Mouse (Mus musculus) liver, embryonic 14.5 days (tissue): ENCODE measurements at regions not wholly inside any gene's neighbourhood (a gene's known extent, or its start where the extent isn't known, plus 50 kb on each side); places are given as distances from the start of the nearest gene placed in this dataset.

Experiments used
- CTCF ChIP-seq: IDR thresholded peaks from 2 replicates; pipeline ENCODE4 v1.5.1; 2016; ENCODE audit warnings: antibody characterized with exemption, low read depth, control low read depth
- EP300 ChIP-seq: IDR thresholded peaks from 2 replicates; pipeline ENCODE4 v1.6.1; 2016; ENCODE audit warnings: antibody characterized with exemption, low read depth

GRCm38 (mm10) chr8:26384305-26384993 lies 265.1 kb downstream of the Gm45692 start:
- TF ChIP-seq CTCF = no peak
- TF ChIP-seq EP300 = no peak
